Mouse (Mus musculus): Measurements from ENCODE around the gene Hist1h3d.
A peak's percentile ranks its signal among the peaks of the same experiment; 100 is the strongest.
"Not testable (repeated sequence)": the region's sequence is repeated elsewhere in the genome, so short reads cannot be mapped to it uniquely, and the experiment has no call there.

The Hist1h3d gene

GRCm38 (mm10) chr13:23575271-23575851 is at the start of gene Hist1h3d:
Hist1h3d (plus strand) TSS chr13:23575763.
- peak; percentile 65 for DNase-seq (ENCODE audit: extremely low spot score, low spot score)

GRCm38 (mm10) chr13:23525901-23526300 is 49.7 kb upstream of the Hist1h3d start:
- DNase-seq (ENCODE audit: extremely low spot score, low spot score): peak; percentile 65

GRCm38 (mm10) chr13:23526312-23526711 is 49.3 kb upstream of the Hist1h3d start:
- DNase-seq (ENCODE audit: extremely low spot score, low spot score): peak; percentile 96

- DNase-seq (ENCODE audit: extremely low spot score, low spot score): peak; percentile 39
These were observed 46.6 kb upstream of the Hist1h3d start for GRCm38 (mm10) chr13:23529005-23529404.

GRCm38 (mm10) chr13:23529480-23530165 is 45.9 kb upstream of the Hist1h3d start:
- DNase-seq (ENCODE audit: extremely low spot score, low spot score): no peak

GRCm38 (mm10) chr13:23530181-23530900 is 45.2 kb upstream of the Hist1h3d start:
- peak; percentile 63 for DNase-seq (ENCODE audit: extremely low spot score, low spot score)

- DNase-seq (ENCODE audit: extremely low spot score, low spot score): peak; percentile 98
These were observed 44.4 kb upstream of the Hist1h3d start, which contains the start of gene Hist1h4h for GRCm38 (mm10) chr13:23530901-23531875. Hist1h4h (plus strand) TSS chr13:23531050.

GRCm38 (mm10) chr13:23532262-23533075 is 43.1 kb upstream of the Hist1h3d start:
- DNase-seq (ENCODE audit: extremely low spot score, low spot score): peak; percentile 27

GRCm38 (mm10) chr13:23533560-23534367 is 41.8 kb upstream of the Hist1h3d start, which contains the start of gene Hist1h2af:
Hist1h2af (plus strand) TSS chr13:23533906.
- peak; percentile 79 for DNase-seq (ENCODE audit: extremely low spot score, low spot score)

GRCm38 (mm10) chr13:23534368-23535131 is 41.0 kb upstream of the Hist1h3d start:
- no peak for DNase-seq (ENCODE audit: extremely low spot score, low spot score)

GRCm38 (mm10) chr13:23535137-23536075 is 40.2 kb upstream of the Hist1h3d start, which contains the start of gene Hist1h3g:
Hist1h3g (plus strand) TSS chr13:23535422.
- DNase-seq (ENCODE audit: extremely low spot score, low spot score): peak; percentile 89

GRCm38 (mm10) chr13:23536076-23536822 is 39.3 kb upstream of the Hist1h3d start:
- no peak for DNase-seq (ENCODE audit: extremely low spot score, low spot score)

- no peak for DNase-seq (ENCODE audit: extremely low spot score, low spot score)
These were observed 38.4 kb upstream of the Hist1h3d start for GRCm38 (mm10) chr13:23537006-23537710.

GRCm38 (mm10) chr13:23538249-23538648 is 37.3 kb upstream of the Hist1h3d start:
- no peak for DNase-seq (ENCODE audit: extremely low spot score, low spot score)

- DNase-seq (ENCODE audit: extremely low spot score, low spot score): not testable (repeated sequence)
These were observed 35.7 kb upstream of the Hist1h3d start for GRCm38 (mm10) chr13:23539821-23540220.

- DNase-seq (ENCODE audit: extremely low spot score, low spot score): no peak
These were observed 34.1 kb upstream of the Hist1h3d start for GRCm38 (mm10) chr13:23541497-23541896.

Data from neural tube, embryonic 10.5 days (tissue).